Mouse (Mus musculus): ENCODE results near the gene Gpr18.
"Not testable (repeated sequence)": the region's sequence is repeated elsewhere in the genome, so short reads cannot be mapped to it uniquely, and the experiment has no call there.

The Gpr18 gene

GRCm38 (mm10) chr14:121893747-121894146 is 21.8 kb downstream of the Gpr18 start:
- DNase-seq (ENCODE audit: low read depth, low spot score): no peak

GRCm38 (mm10) chr14:121884150-121884797 is 31.3 kb downstream of the Gpr18 start:
- DNase-seq (ENCODE audit: low read depth, low spot score): no peak

GRCm38 (mm10) chr14:121881211-121881610 is 34.4 kb downstream of the Gpr18 start:
- DNase-seq (ENCODE audit: low read depth, low spot score): no peak

GRCm38 (mm10) chr14:121879266-121879840 is 36.2 kb downstream of the Gpr18 start:
- peak; percentile 28 for DNase-seq (ENCODE audit: low read depth, low spot score)

- DNase-seq (ENCODE audit: low read depth, low spot score): no peak
These were observed 36.7 kb downstream of the Gpr18 start for GRCm38 (mm10) chr14:121878859-121879206.

GRCm38 (mm10) chr14:121878176-121878858 is 37.3 kb downstream of the Gpr18 start, which contains the start of gene Ubac2:
Gene Ubac2 (plus strand): TSS chr14:121878620.
- DNase-seq (ENCODE audit: low read depth, low spot score): peak; percentile 97

GRCm38 (mm10) chr14:121877640-121878039 is 37.9 kb downstream of the Gpr18 start:
- DNase-seq (ENCODE audit: low read depth, low spot score): no peak

- no peak for DNase-seq (ENCODE audit: low read depth, low spot score)
These were observed 38.7 kb downstream of the Gpr18 start for GRCm38 (mm10) chr14:121876860-121877259.

- not testable (repeated sequence) for DNase-seq (ENCODE audit: low read depth, low spot score)
These were observed 39.4 kb downstream of the Gpr18 start for GRCm38 (mm10) chr14:121876190-121876589.

- no peak for DNase-seq (ENCODE audit: low read depth, low spot score)
These were observed 41.9 kb downstream of the Gpr18 start for GRCm38 (mm10) chr14:121873646-121874045.

- DNase-seq (ENCODE audit: low read depth, low spot score): no peak
These were observed 42.4 kb downstream of the Gpr18 start for GRCm38 (mm10) chr14:121873172-121873571.

GRCm38 (mm10) chr14:121872760-121873159 is 42.8 kb downstream of the Gpr18 start:
- no peak for DNase-seq (ENCODE audit: low read depth, low spot score)

GRCm38 (mm10) chr14:121869111-121869510 is 46.5 kb downstream of the Gpr18 start:
- DNase-seq (ENCODE audit: low read depth, low spot score): peak; percentile 70

GRCm38 (mm10) chr14:121866574-121866973 is 49.0 kb downstream of the Gpr18 start:
- no peak for DNase-seq (ENCODE audit: low read depth, low spot score)

- peak; percentile 91 for DNase-seq (ENCODE audit: low read depth, low spot score)
These were observed 50.4 kb downstream of the Gpr18 start for GRCm38 (mm10) chr14:121865162-121865561.

Data from 3T3-L1 (cell line).